Comparison of ENCODE assay signal across 8 mouse cellular contexts in the genomic region with DNA sequence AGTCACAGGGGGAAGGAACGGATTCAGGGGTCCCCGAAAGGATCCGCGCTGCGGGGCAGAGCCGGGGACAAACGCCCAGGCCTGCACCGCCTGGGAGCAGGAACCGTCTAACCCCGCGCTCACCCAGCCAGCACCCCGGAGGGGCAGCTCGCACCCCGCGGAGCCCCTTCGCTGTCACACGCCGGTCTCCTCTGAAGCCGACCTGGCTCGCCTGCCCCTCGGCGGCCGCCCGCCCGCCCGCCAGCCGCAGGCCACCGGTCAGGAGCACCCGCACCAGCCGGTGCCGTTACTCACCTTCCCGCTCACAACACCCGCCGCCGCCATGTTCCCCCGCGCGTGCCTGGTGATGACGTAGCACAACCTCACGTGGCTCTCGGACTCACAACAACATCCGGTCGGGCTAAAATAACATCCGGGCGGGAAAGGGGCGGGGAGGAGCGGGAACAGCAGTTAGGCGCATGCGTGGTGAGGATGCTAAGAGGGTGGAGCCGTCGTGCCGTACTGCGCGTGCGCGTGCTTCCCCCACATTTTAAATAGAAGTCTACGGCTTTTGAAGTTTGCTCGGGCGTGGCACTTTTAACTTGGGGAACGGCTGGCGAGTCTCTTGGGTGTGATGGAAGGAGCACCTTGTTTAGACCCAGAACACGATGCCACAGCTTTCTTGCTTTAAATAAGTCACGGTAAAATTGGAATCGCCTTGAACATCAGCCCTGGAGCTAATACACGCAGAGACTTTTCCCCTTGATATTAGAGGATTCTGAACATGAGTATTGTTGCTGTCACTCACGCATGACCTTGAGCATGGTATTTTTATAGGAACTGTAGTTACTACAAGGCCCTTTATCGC. TPM values are rescaled to one million over a fixed set of nuclear protein-coding genes. Genes with fewer than 3 reads are reported as not detected.
DNase-seq lines count a peak whose midpoint lies in the region; ATAC-seq and TF ChIP-seq lines count a peak whose summit lies in the region.

A gene (minus strand): TSS at position 380 of the 847 bp plus-strand sequence.

- whole genome bisulfite sequencing in forebrain, embryonic 10.5 days, result under 1% methylated on average over 67 of the region's 67 CpGs
- under 1% methylated on average over 67 of the region's 67 CpGs for WGBS in heart, embryonic 15.5 days
- WGBS in liver, embryonic 14.5 days (ENCODE audit: insufficient replicate concordance), result under 1% methylated on average over 67 of the region's 67 CpGs
- WGBS in neural tube, embryonic 11.5 days, result under 1% methylated on average over 66 of the region's 67 CpGs
- under 1% methylated on average over 58 of the region's 67 CpGs for WGBS in stomach, postnatal 0 days

- H3K27me3 ChIP-seq in forebrain, embryonic 10.5 days (ENCODE audit: poor library complexity, severe bottlenecking), result no peaks in the 10 kb centered on the region
- no peaks in the 10 kb centered on the region for H3K27me3 ChIP-seq in heart, embryonic 15.5 days
- no peaks in the 10 kb centered on the region for H3K27me3 ChIP-seq in liver, embryonic 14.5 days (ENCODE audit: control insufficient read depth, insufficient read depth, low read length)
- no peaks in the 10 kb centered on the region for H3K27me3 ChIP-seq in neural tube, embryonic 11.5 days (ENCODE audit: control insufficient read depth, insufficient read depth, low read length)
- H3K27me3 ChIP-seq in stomach, postnatal 0 days (ENCODE audit: control insufficient read depth, insufficient read depth, low read length), result no peaks in the 10 kb centered on the region

- H3K9ac ChIP-seq in heart, embryonic 15.5 days, result peak within 1 kb of the TSS; percentile 87
- H3K9ac ChIP-seq in liver, embryonic 14.5 days (replicated peaks), result peak within 1 kb of the TSS; percentile 71
- peak within 1 kb of the TSS; percentile 78 for H3K9ac ChIP-seq in neural tube, embryonic 11.5 days (ENCODE audit: low read length)
- H3K9ac ChIP-seq in stomach, postnatal 0 days (ENCODE audit: low read length), result peak within 1 kb of the TSS; percentile 78

- DNase-seq in CD8-positive naive resting alpha-beta T cell, adult 2 months (ENCODE audit: low read depth in 2 of 2, low spot score in 2 of 2), result peak; percentile 97 to 99
- peak; percentile 97 for DNase-seq in c-Kit-positive CD71-negative TER-119-negative erythroid progenitor cells, embryonic 14.5 days (ENCODE audit: low read depth)
- peak; percentile 100 for DNase-seq in forebrain, embryonic 10.5 days (ENCODE audit: extremely low spot score, low spot score)
- peak; percentile 98 to 99 for DNase-seq in kidney, postnatal 25 days
- peak; percentile 98 to 99 (median 98) for DNase-seq in liver, embryonic 14.5 days (ENCODE audit: low read depth in 3 of 3, low spot score in 3 of 3)
- peak; percentile 99 for DNase-seq in neural tube, embryonic 11.5 days (ENCODE audit: low spot score)
- DNase-seq in stomach, postnatal 0 days (ENCODE audit: low spot score), result peak; percentile 99

- peak within 1 kb of the TSS; percentile 89 for H3K27ac ChIP-seq in forebrain, embryonic 10.5 days
- H3K27ac ChIP-seq in heart, embryonic 15.5 days, result peak within 1 kb of the TSS; percentile 80
- peak within 1 kb of the TSS; percentile 91 for H3K27ac ChIP-seq in liver, embryonic 14.5 days
- no peak within 1 kb of the TSS for H3K27ac ChIP-seq in neural tube, embryonic 11.5 days (ENCODE audit: low read depth, low read length)
- peak within 1 kb of the TSS; percentile 81 for H3K27ac ChIP-seq in stomach, postnatal 0 days (replicated peaks)

- peak; percentile 95 for ATAC-seq in heart, embryonic 15.5 days (replicated peaks; ENCODE audit: insufficient number of reproducible peaks, insufficient read depth, low FRiP score, low read depth)
- ATAC-seq in liver, embryonic 14.5 days (ENCODE audit: insufficient read depth), result peak; percentile 92
- ATAC-seq in neural tube, embryonic 11.5 days (ENCODE audit: insufficient read depth, low FRiP score, low TSS enrichment), result peak; percentile 98
- peak; percentile 95 for ATAC-seq in stomach, postnatal 0 days (ENCODE audit: low FRiP score, low TSS enrichment)

- H3K4me1 ChIP-seq in forebrain, embryonic 10.5 days, result peaks cover 35% of the 10 kb centered on the region
- H3K4me1 ChIP-seq in heart, embryonic 15.5 days (replicated peaks), result peaks cover 20% of the 10 kb centered on the region
- H3K4me1 ChIP-seq in liver, embryonic 14.5 days (replicated peaks; ENCODE audit: control insufficient read depth in 2 of 2, insufficient read depth in 2 of 2, low read length in 1 of 2), result peaks cover 18 to 37% of the 10 kb centered on the region in 2 experiments
- H3K4me1 ChIP-seq in neural tube, embryonic 11.5 days (ENCODE audit: control insufficient read depth, insufficient read depth, low read length), result peaks cover 3% of the 10 kb centered on the region; the same call in 1 of the 2 replicates
- 0 out of 2 replicates have a peak, but pooled peaks cover 2% of the 10 kb centered on the region for H3K4me1 ChIP-seq in stomach, postnatal 0 days (replicated peaks; ENCODE audit: control insufficient read depth, insufficient read depth)

- H3K4me2 ChIP-seq in heart, embryonic 15.5 days, result peak within 1 kb of the TSS; percentile 79
- peak within 1 kb of the TSS; percentile 93 for H3K4me2 ChIP-seq in liver, embryonic 14.5 days (ENCODE audit: low read depth)
- H3K4me2 ChIP-seq in neural tube, embryonic 11.5 days (ENCODE audit: low read depth), result peak within 1 kb of the TSS; percentile 62
- H3K4me2 ChIP-seq in stomach, postnatal 0 days (replicated peaks; ENCODE audit: low read depth), result peak within 1 kb of the TSS; percentile 75

- no peak for TF ChIP-seq CTCF in liver, embryonic 14.5 days (IDR thresholded peaks at IDR 0.05; ENCODE audit: low read depth)
- no peak for TF ChIP-seq CTCF in stomach, postnatal 0 days (IDR thresholded peaks at IDR 0.05; ENCODE audit: low read depth)

- H3K36me3 ChIP-seq in forebrain, embryonic 10.5 days (replicated peaks), result no peaks in the 10 kb centered on the region
- no peaks in the 10 kb centered on the region for H3K36me3 ChIP-seq in heart, embryonic 15.5 days
- H3K36me3 ChIP-seq in liver, embryonic 14.5 days (replicated peaks; ENCODE audit: control insufficient read depth, insufficient read depth, low read depth), result no peaks in the 10 kb centered on the region
- no peaks in the 10 kb centered on the region for H3K36me3 ChIP-seq in neural tube, embryonic 11.5 days (ENCODE audit: control insufficient read depth, insufficient read depth, low read length)
- no peaks in the 10 kb centered on the region for H3K36me3 ChIP-seq in stomach, postnatal 0 days (ENCODE audit: control insufficient read depth, insufficient read depth, low read length)

- TF ChIP-seq EP300 in liver, embryonic 14.5 days (IDR thresholded peaks at IDR 0.05; ENCODE audit: low read depth), result no peak
- no peak for TF ChIP-seq EP300 in stomach, postnatal 0 days (optimal IDR thresholded peaks at IDR 0.05)

- peak within 1 kb of the TSS; percentile 94 for H3K4me3 ChIP-seq in forebrain, embryonic 10.5 days
- H3K4me3 ChIP-seq in heart, embryonic 15.5 days, result peak within 1 kb of the TSS; percentile 99
- peak within 1 kb of the TSS; percentile 69 to 81 for H3K4me3 ChIP-seq in liver, embryonic 14.5 days (ENCODE audit: insufficient read depth in 1 of 2, low read depth in 2 of 2, low read length in 2 of 2)
- H3K4me3 ChIP-seq in neural tube, embryonic 11.5 days (ENCODE audit: low read depth, low read length), result peak within 1 kb of the TSS; percentile 83
- peak within 1 kb of the TSS; percentile 83 for H3K4me3 ChIP-seq in stomach, postnatal 0 days (ENCODE audit: low read depth, low read length)

- no peaks in the 10 kb centered on the region for H3K9me3 ChIP-seq in forebrain, embryonic 10.5 days
- no peaks in the 10 kb centered on the region for H3K9me3 ChIP-seq in heart, embryonic 15.5 days (replicated peaks)
- no peaks in the 10 kb centered on the region for H3K9me3 ChIP-seq in liver, embryonic 14.5 days (ENCODE audit: control insufficient read depth, low read length)
- no peaks in the 10 kb centered on the region for H3K9me3 ChIP-seq in neural tube, embryonic 11.5 days (ENCODE audit: control insufficient read depth, low read length)
- no peaks in the 10 kb centered on the region for H3K9me3 ChIP-seq in stomach, postnatal 0 days (ENCODE audit: control insufficient read depth, low read length)

RNA-seq across cellular contexts. Expression of the gene that starts here (rescaled TPM):
- polyA plus RNA-seq in forebrain, embryonic 10.5 days (2016; fragmentation: Nextera tagmentation; extraction: Ambion mirVana), result 44.7 and 52.4 TPM in 2 replicates
- 32.9 and 34.4 TPM in 2 replicates for polyA plus RNA-seq in heart, embryonic 15.5 days (2015; fragmentation: Nextera tagmentation; extraction: Ambion mirVana)
- 7.8 and 12.2 TPM in 2 replicates for polyA plus RNA-seq in liver, embryonic 14.5 days (2012; rRNA removed)
- polyA plus RNA-seq in liver, embryonic 14.5 days (2014; fragmentation: Nextera tagmentation; extraction: Ambion mirVana), result 45.5 and 47.5 TPM in 2 replicates
- polyA plus RNA-seq in neural tube, embryonic 11.5 days (2014; fragmentation: Nextera tagmentation; extraction: Ambion mirVana), result 56.0 and 60.6 TPM in 2 replicates
- polyA plus RNA-seq in stomach, postnatal 0 days (2015; fragmentation: Nextera tagmentation; extraction: Ambion mirVana), result 38.3 and 46.5 TPM in 2 replicates
